Mouse (Mus musculus) CH12.LX (cell line): ENCODE measurements around the gene Hid1.

Source experiments
- CHD1 ChIP-seq: IDR thresholded peaks from 2 replicates; pipeline ENCODE4 v1.6.1; 2012; ENCODE audit warnings: low read depth, low read length, improper control_type of control experiment, inconsistent platforms
- PAX5 ChIP-seq: IDR thresholded peaks from 2 replicates; pipeline ENCODE4 v1.6.1; 2012; ENCODE audit warnings: low read length, inconsistent platforms, mixed read lengths

DNA sequence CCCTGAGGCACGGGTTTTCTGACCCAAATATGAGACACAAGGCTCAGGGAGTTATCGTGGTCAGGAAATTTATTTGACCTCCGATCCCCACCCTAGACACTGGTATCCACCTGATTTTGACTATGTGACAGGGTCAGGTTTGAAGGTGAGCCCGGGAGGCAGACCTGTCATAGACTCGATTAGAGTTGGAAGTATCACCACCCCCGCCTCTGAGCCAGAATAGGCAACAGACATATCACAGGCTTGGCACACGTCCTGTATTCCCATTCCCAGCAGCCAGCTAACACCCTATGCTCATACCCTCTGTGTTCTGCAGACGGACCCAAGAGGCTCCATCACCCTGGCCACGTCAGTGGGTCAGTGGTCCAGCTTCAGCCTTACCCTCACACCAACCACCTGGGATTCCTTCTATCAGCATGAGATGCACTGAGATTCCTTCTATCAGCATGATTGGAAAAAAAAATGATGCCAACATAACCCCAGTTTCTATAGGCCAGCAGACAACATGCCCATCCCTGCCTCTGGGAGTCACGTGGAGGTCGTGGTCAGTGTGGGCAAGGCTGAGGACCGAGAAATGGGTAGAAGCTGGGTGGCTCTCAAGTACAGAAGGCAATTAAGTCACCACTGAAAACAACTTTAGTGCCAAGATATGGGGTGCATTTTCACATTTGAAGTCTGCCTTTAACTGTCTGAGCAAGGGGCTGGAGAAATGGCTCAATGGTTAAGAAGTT, 7.3 kb upstream of the Hid1 start:
- TF ChIP-seq CHD1 (no peak), PAX5 (no peak)
